Mouse (Mus musculus) right cerebral cortex, postnatal 10 days (tissue): ENCODE measurements around the gene S100a3.
A peak's percentile ranks its signal among the peaks of the same experiment; 100 is the strongest.

Source experiments
- DNase-seq, 2 experiments: peaks; one replicate each; pipeline ENCODE4 v3.0.0; 2021; ENCODE audit warnings: low spot score in 2 of 2

S100a3 gene

GRCm38 (mm10) chr3:90600458-90601195 lies 40.2 kb downstream of the S100a3 start:
- DNase-seq = no peak

- DNase-seq = no peak
Observed at GRCm38 (mm10) chr3:90601486-90602110, 41.2 kb downstream of the S100a3 start, which contains the start of gene Gm42674. Gene Gm42674 (plus strand): TSS chr3:90601904.

- no peak for DNase-seq
Observed at GRCm38 (mm10) chr3:90603623-90604022, 43.2 kb downstream of the S100a3 start, which contains the start of gene S100a4. Gene S100a4 (plus strand): TSS chr3:90603771.

GRCm38 (mm10) chr3:90604416-90604815 lies 44.0 kb downstream of the S100a3 start:
- DNase-seq = peak; percentile 58 to 70

GRCm38 (mm10) chr3:90605049-90605448 lies 44.7 kb downstream of the S100a3 start:
- DNase-seq = no peak

- DNase-seq = no peak
Observed at GRCm38 (mm10) chr3:90605736-90606135, 45.4 kb downstream of the S100a3 start.

- no peak for DNase-seq
Observed at GRCm38 (mm10) chr3:90606185-90606584, 45.8 kb downstream of the S100a3 start.

GRCm38 (mm10) chr3:90607361-90607760 lies 47.0 kb downstream of the S100a3 start:
- no peak for DNase-seq

- DNase-seq = no peak
Observed at GRCm38 (mm10) chr3:90608223-90608622, 47.8 kb downstream of the S100a3 start, which contains the start of gene S100a5. Gene S100a5 (plus strand): TSS chr3:90608523.

GRCm38 (mm10) chr3:90609102-90609501 lies 48.7 kb downstream of the S100a3 start:
- no peak for DNase-seq

GRCm38 (mm10) chr3:90611494-90611893 lies 51.1 kb downstream of the S100a3 start:
- DNase-seq = no peak

GRCm38 (mm10) chr3:90612061-90612460 lies 51.7 kb downstream of the S100a3 start:
- DNase-seq = no peak

- peak; percentile 73 to 75 for DNase-seq
Observed at GRCm38 (mm10) chr3:90612728-90613291, 52.4 kb downstream of the S100a3 start, which contains the start of gene S100a6. Gene S100a6 (plus strand): TSS chr3:90612882.

GRCm38 (mm10) chr3:90613461-90614147 lies 53.2 kb downstream of the S100a3 start:
- DNase-seq = no peak

GRCm38 (mm10) chr3:90614148-90614530 lies 53.8 kb downstream of the S100a3 start:
- DNase-seq = peak in 1 of 2 experiments; percentile 10

GRCm38 (mm10) chr3:90614611-90615251 lies 54.4 kb downstream of the S100a3 start:
- peak in 1 of 2 experiments; percentile 18 for DNase-seq

GRCm38 (mm10) chr3:90615415-90615814 lies 55.0 kb downstream of the S100a3 start:
- peak; percentile 75 to 76 for DNase-seq

- DNase-seq = peak in 1 of 2 experiments; percentile 13
Observed at GRCm38 (mm10) chr3:90615911-90616310, 55.5 kb downstream of the S100a3 start.

GRCm38 (mm10) chr3:90617586-90617985 lies 57.2 kb downstream of the S100a3 start:
- peak in 1 of 2 experiments; percentile 11 for DNase-seq

GRCm38 (mm10) chr3:90621552-90621951 lies 61.2 kb downstream of the S100a3 start:
- no peak for DNase-seq

- peak; percentile 80 to 82 for DNase-seq
Observed at GRCm38 (mm10) chr3:90623435-90624071, 63.2 kb downstream of the S100a3 start.
